Mouse (Mus musculus): ENCODE measurements at regions not wholly inside any gene's neighbourhood (a gene's known extent, or its start where the extent isn't known, plus 50 kb on each side); places are given as distances from the start of the nearest gene placed in this dataset.

DNA sequence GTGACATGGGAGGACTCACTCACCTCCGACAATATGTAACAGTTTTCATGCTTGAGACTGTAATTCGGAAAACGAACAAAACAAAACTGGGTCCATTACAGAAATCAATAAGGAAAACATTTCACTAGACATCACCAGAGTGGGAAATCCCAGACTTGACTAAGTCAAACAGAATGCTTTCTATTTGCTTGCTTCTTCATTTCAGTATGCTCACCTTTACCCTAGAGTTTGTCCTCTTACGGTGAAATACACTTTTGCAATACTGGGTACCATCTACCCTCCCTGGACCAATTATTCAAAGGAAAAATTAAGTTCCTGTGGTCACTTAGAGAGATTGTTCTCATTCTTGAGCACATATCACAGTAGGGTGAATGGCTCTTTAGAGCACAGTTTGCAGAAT lies 613.4 kb upstream of the 4930412O13Rik start:
- Histone ChIP-seq H3K4me2 (replicated peaks; ENCODE audit: low read depth, low read length) (no peak overlapping the region), H3K9ac (ENCODE audit: low read depth, low read length) (no peak overlapping the region), H3K27me3 (ENCODE audit: control insufficient read depth, insufficient read depth, low read length) (no peaks in the 10 kb centered on the region), H3K36me3 (ENCODE audit: control insufficient read depth, insufficient read depth, low read length) (no peaks in the 10 kb centered on the region), H3K4me3 (ENCODE audit: low read depth, low read length) (no peak overlapping the region), H3K4me1 (replicated peaks; ENCODE audit: control insufficient read depth, insufficient read depth, low read length) (no peaks in the 10 kb centered on the region), H3K9me3 (ENCODE audit: control insufficient read depth, low read length) (no peaks in the 10 kb centered on the region), H3K27ac (ENCODE audit: low read depth, low read length) (no peak overlapping the region)
- DNase-seq (ENCODE audit: low spot score) (no peak), ATAC-seq (ENCODE audit: low FRiP score) (no peak)
- 96% methylated on average over 4 of the region's 4 CpGs for WGBS

DNA sequence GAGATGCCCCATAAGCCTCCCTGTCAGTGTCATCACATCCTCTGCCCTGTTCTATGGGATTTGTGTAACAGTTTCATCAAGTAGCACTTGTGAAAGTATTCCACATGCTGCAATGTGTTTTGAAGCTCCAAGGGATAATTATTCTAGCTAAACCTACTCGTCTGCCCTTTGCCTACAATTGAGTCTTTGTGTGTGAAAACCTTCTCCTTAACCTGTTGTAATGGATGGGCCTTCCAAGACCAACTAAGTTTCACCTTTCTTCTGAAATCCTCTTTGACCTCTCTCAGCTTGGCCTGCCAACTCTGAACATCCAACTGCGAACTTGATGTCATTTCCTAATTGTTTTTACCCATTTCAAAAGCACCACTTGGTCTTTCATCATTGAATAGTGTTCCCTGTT lies 597.6 kb upstream of the 4930412O13Rik start:
- Histone ChIP-seq H3K4me2 (replicated peaks; ENCODE audit: low read depth, low read length) (no peak overlapping the region), H3K27ac (ENCODE audit: low read depth, low read length) (no peak overlapping the region), H3K4me3 (ENCODE audit: low read depth, low read length) (no peak overlapping the region), H3K4me1 (replicated peaks; ENCODE audit: control insufficient read depth, insufficient read depth, low read length) (no peaks in the 10 kb centered on the region), H3K27me3 (ENCODE audit: control insufficient read depth, insufficient read depth, low read length) (no peaks in the 10 kb centered on the region), H3K36me3 (ENCODE audit: control insufficient read depth, insufficient read depth, low read length) (no peaks in the 10 kb centered on the region), H3K9ac (ENCODE audit: low read depth, low read length) (no peak overlapping the region), H3K9me3 (ENCODE audit: control insufficient read depth, low read length) (no peaks in the 10 kb centered on the region)
- ATAC-seq (ENCODE audit: low FRiP score) (no peak), DNase-seq (ENCODE audit: low spot score) (no peak)
- WGBS = 90% methylated on average over 2 of the region's 2 CpGs

DNA sequence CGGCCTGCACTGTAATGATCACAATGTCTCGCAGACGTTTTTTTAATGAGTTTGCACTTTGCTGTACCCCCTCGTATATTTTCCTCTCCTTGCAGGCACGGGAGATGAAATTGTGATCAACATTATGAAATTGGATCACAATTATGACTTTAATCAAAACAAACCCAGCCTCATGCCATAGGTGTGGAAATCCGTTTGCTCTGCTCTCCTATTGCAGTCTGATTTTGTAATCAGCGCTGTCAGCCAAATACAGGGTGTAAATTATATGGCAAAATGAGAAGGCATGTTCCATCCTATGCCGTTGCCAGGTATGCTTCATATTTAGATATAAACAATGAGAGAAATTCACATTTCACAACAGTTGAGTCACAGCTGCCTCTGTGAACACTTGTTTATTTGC lies 595.3 kb upstream of the 4930412O13Rik start:
- Histone ChIP-seq H3K27me3 (ENCODE audit: control insufficient read depth, insufficient read depth, low read length) (no peaks in the 10 kb centered on the region), H3K4me3 (ENCODE audit: low read depth, low read length) (no peak overlapping the region), H3K27ac (ENCODE audit: low read depth, low read length) (no peak overlapping the region), H3K9me3 (ENCODE audit: control insufficient read depth, low read length) (no peaks in the 10 kb centered on the region), H3K9ac (ENCODE audit: low read depth, low read length) (no peak overlapping the region), H3K4me2 (replicated peaks; ENCODE audit: low read depth, low read length) (no peak overlapping the region), H3K4me1 (replicated peaks; ENCODE audit: control insufficient read depth, insufficient read depth, low read length) (no peaks in the 10 kb centered on the region), H3K36me3 (ENCODE audit: control insufficient read depth, insufficient read depth, low read length) (no peaks in the 10 kb centered on the region)
- WGBS = 89% methylated on average over 8 of the region's 8 CpGs
- ATAC-seq (ENCODE audit: low FRiP score) = no peak
- no peak for DNase-seq (ENCODE audit: low spot score)

DNA sequence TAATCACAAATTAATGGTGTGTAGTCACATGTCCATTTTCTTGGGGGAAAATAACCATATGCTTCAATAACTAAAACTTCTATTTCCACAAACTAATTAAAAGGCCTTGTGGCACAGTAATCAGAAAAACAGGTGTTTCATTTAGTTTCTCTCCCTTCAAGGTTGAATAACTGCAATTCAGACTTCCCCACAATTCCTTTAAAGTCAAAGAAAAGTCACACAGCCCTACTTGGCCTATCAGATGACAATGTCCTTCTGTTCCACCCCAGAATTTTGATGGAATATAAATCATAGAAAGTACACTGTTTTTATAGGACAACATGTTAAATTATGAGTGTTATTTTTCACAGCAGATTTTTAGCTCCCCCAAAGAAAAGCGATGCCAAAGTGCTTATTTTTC lies 594.0 kb upstream of the 4930412O13Rik start:
- H3K9ac ChIP-seq (ENCODE audit: low read depth, low read length) = no peak overlapping the region
- DNase-seq (ENCODE audit: low spot score) (no peak), ATAC-seq (ENCODE audit: low FRiP score) (no peak)
- no peaks in the 10 kb centered on the region for H3K36me3 ChIP-seq (ENCODE audit: control insufficient read depth, insufficient read depth, low read length)
- H3K4me2 ChIP-seq (replicated peaks; ENCODE audit: low read depth, low read length) = no peak overlapping the region
- H3K27me3 ChIP-seq (ENCODE audit: control insufficient read depth, insufficient read depth, low read length) = no peaks in the 10 kb centered on the region
- no peaks in the 10 kb centered on the region for H3K9me3 ChIP-seq (ENCODE audit: control insufficient read depth, low read length)
- WGBS = 100% methylated on average over 1 of the region's 1 CpGs
- no peaks in the 10 kb centered on the region for H3K4me1 ChIP-seq (replicated peaks; ENCODE audit: control insufficient read depth, insufficient read depth, low read length)
- no peak overlapping the region for H3K4me3 ChIP-seq (ENCODE audit: low read depth, low read length)
- H3K27ac ChIP-seq (ENCODE audit: low read depth, low read length) = no peak overlapping the region

DNA sequence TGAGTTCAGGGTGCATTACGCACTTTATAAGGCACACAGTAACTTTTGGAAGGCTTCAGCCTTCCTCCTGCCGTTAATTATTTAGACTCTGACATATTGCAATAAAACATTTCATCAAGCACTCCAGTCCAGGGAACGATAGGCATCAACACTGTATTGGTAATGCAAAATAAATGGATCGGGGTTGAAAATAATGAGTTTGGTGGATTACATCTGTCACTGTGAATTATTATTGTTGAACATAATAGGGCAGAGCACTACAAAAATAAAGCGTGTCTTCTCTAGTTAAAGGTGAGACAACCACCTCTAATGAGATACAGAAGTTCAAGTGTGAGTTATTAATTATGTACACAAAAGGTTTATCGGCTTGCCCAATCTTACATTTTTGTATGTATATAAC lies 593.4 kb upstream of the 4930412O13Rik start:
- ATAC-seq (ENCODE audit: low FRiP score) (no peak), DNase-seq (ENCODE audit: low spot score) (no peak)
- WGBS = 93% methylated on average over 6 of the region's 6 CpGs
- no peaks in the 10 kb centered on the region for H3K9me3 ChIP-seq (ENCODE audit: control insufficient read depth, low read length)
- H3K27ac ChIP-seq (ENCODE audit: low read depth, low read length) = no peak overlapping the region
- no peak overlapping the region for H3K9ac ChIP-seq (ENCODE audit: low read depth, low read length)
- H3K4me1 ChIP-seq (replicated peaks; ENCODE audit: control insufficient read depth, insufficient read depth, low read length) = no peaks in the 10 kb centered on the region
- no peak overlapping the region for H3K4me3 ChIP-seq (ENCODE audit: low read depth, low read length)
- H3K4me2 ChIP-seq (replicated peaks; ENCODE audit: low read depth, low read length) = no peak overlapping the region
- H3K36me3 ChIP-seq (ENCODE audit: control insufficient read depth, insufficient read depth, low read length) = no peaks in the 10 kb centered on the region
- H3K27me3 ChIP-seq (ENCODE audit: control insufficient read depth, insufficient read depth, low read length) = no peaks in the 10 kb centered on the region

DNA sequence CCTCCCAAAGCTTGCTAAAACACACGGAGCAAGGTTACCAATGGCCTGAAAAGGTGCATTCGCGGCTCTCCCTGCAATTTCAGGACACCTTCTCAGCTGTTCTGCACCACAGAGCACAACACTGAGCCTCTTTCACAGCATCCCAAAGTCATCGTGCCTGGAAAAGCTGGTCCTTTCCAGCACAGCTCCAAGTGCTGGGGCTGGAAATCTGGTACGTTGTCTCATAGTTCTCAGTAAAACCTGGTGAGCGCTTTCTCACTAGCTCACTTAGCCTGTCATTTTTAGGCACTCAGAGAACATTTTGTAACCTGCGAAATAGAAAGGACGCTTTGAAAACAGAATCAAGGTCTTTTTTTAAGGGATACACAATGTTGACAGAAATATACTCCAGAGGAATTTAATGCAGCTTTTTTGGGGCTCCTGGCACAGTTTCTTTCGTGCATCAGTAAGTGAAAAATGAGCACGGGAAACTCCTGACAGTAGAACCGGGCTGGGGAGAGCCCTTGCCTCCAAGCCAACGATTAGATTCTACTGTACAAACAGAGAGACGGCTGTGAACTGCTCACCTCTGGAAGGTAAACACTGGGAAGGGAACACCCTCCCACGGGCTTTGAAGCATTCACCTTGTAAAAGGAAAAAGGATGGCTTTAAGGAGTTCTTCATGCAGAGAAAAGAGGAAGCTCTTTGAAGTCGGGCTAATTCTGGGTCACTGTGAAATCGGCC lies 549.3 kb upstream of the 4930412O13Rik start:
- Histone ChIP-seq H3K27ac (ENCODE audit: low read depth, low read length) (no peak overlapping the region), H3K9me3 (ENCODE audit: control insufficient read depth, low read length) (no peaks in the 10 kb centered on the region), H3K27me3 (ENCODE audit: control insufficient read depth, insufficient read depth, low read length) (no peaks in the 10 kb centered on the region), H3K36me3 (ENCODE audit: control insufficient read depth, insufficient read depth, low read length) (no peaks in the 10 kb centered on the region), H3K9ac (ENCODE audit: low read depth, low read length) (no peak overlapping the region), H3K4me3 (ENCODE audit: low read depth, low read length) (no peak overlapping the region), H3K4me1 (replicated peaks; ENCODE audit: control insufficient read depth, insufficient read depth, low read length) (no peaks in the 10 kb centered on the region), H3K4me2 (replicated peaks; ENCODE audit: low read depth, low read length) (no peak overlapping the region)
- 50% methylated on average over 16 of the region's 16 CpGs for WGBS
- no peak for DNase-seq (ENCODE audit: low spot score)
- no peak for ATAC-seq (ENCODE audit: low FRiP score)

DNA sequence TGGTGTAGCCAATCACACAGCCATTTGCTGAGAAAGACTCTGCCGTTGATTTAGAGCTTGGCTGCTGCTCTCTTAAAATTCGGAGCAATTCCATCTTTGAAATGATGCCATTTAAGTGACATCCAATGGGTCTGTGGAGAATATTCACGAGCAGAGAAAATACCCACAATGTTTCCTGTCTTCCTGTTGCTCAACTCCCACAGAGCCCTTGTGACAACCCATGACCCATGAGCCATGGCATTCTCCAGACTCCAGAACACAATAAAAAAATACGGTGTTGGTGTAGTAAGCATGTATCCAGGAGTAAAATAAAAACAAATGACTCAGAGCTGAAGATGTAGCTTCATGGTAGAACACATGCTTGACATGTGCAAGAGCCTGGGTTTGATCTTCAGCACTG lies 532.1 kb upstream of the 4930412O13Rik start:
- ATAC-seq (ENCODE audit: low FRiP score) (no peak), DNase-seq (ENCODE audit: low spot score) (no peak)
- H3K4me1 ChIP-seq (replicated peaks; ENCODE audit: control insufficient read depth, insufficient read depth, low read length) = no peaks in the 10 kb centered on the region
- no peak overlapping the region for H3K4me2 ChIP-seq (replicated peaks; ENCODE audit: low read depth, low read length)
- no peak overlapping the region for H3K4me3 ChIP-seq (ENCODE audit: low read depth, low read length)
- WGBS = 75% methylated on average over 4 of the region's 4 CpGs
- no peaks in the 10 kb centered on the region for H3K9me3 ChIP-seq (ENCODE audit: control insufficient read depth, low read length)
- no peaks in the 10 kb centered on the region for H3K36me3 ChIP-seq (ENCODE audit: control insufficient read depth, insufficient read depth, low read length)
- no peaks in the 10 kb centered on the region for H3K27me3 ChIP-seq (ENCODE audit: control insufficient read depth, insufficient read depth, low read length)
- H3K27ac ChIP-seq (ENCODE audit: low read depth, low read length) = no peak overlapping the region
- no peak overlapping the region for H3K9ac ChIP-seq (ENCODE audit: low read depth, low read length)

DNA sequence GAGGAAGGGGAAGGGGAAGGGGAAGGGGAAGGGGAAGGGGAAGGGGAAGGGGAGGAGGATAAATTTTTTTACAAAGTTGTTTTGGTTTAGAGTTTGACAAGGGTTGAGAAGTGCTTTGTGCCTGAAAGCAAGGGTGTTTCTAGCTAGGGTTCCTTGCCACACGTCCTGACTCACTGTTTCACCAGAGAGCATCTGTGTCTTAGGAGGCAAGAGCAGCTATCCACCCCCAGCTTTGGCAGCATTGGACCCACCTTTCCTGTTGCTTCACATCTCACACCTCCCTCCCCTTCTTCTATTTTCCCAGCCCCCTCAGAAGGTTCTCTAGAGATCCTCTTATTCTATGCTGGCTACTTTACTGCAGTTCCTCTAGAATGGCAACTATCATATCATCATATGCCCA lies 531.1 kb upstream of the 4930412O13Rik start:
- 50% methylated on average over 1 of the region's 1 CpGs for WGBS
- Histone ChIP-seq H3K4me2 (replicated peaks; ENCODE audit: low read depth, low read length) (no peak overlapping the region), H3K27ac (ENCODE audit: low read depth, low read length) (no peak overlapping the region), H3K4me3 (ENCODE audit: low read depth, low read length) (no peak overlapping the region), H3K9me3 (ENCODE audit: control insufficient read depth, low read length) (no peaks in the 10 kb centered on the region), H3K9ac (ENCODE audit: low read depth, low read length) (no peak overlapping the region), H3K36me3 (ENCODE audit: control insufficient read depth, insufficient read depth, low read length) (no peaks in the 10 kb centered on the region), H3K27me3 (ENCODE audit: control insufficient read depth, insufficient read depth, low read length) (no peaks in the 10 kb centered on the region), H3K4me1 (replicated peaks; ENCODE audit: control insufficient read depth, insufficient read depth, low read length) (no peaks in the 10 kb centered on the region)
- ATAC-seq (ENCODE audit: low FRiP score) = no peak
- no peak for DNase-seq (ENCODE audit: low spot score)

DNA sequence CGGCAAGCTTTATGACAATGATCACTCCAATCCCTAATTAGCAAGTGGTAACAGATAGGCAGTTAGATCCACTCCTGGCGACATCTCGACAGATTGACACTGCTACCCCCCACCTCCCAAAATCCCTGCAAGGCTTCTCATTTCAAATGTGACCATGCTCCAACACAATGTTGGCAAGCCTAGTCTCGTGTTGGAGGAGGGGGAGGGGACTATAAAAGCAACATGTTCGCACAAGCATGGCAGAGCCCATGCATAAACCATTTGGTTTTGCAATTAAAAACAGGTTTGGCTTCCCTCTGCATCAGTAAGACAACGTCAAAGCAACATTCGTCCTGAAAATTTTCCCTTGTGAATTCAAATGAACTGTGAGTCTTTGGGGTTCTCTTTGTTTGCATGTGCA lies 528.9 kb upstream of the 4930412O13Rik start:
- Histone ChIP-seq H3K4me2 (replicated peaks; ENCODE audit: low read depth, low read length) (no peak overlapping the region), H3K4me1 (replicated peaks; ENCODE audit: control insufficient read depth, insufficient read depth, low read length) (no peaks in the 10 kb centered on the region), H3K4me3 (ENCODE audit: low read depth, low read length) (no peak overlapping the region), H3K9me3 (ENCODE audit: control insufficient read depth, low read length) (no peaks in the 10 kb centered on the region), H3K9ac (ENCODE audit: low read depth, low read length) (no peak overlapping the region), H3K27ac (ENCODE audit: low read depth, low read length) (no peak overlapping the region), H3K36me3 (ENCODE audit: control insufficient read depth, insufficient read depth, low read length) (no peaks in the 10 kb centered on the region), H3K27me3 (ENCODE audit: control insufficient read depth, insufficient read depth, low read length) (no peaks in the 10 kb centered on the region)
- WGBS = 49% methylated on average over 7 of the region's 7 CpGs
- DNase-seq (ENCODE audit: low spot score) (no peak), ATAC-seq (ENCODE audit: low FRiP score) (no peak)
